Mouse (Mus musculus) small intestine, adult 2 months (tissue): ENCODE measurements around the gene Ptch2. TPM values are rescaled to one million over a fixed set of nuclear protein-coding genes. Genes with fewer than 3 reads are reported as not detected.

Experiments
- H3K27ac ChIP-seq: fragments of 200-500 bp; 2 replicates; pipeline ENCODE4 v1.5.1; 2012; ENCODE audit warnings: low read depth, low read length, control low read depth, inconsistent platforms; ENCODE audit not compliant: insufficient read depth
- H3K27me3 ChIP-seq: fragments of 200-500 bp; 2 replicates; pipeline ENCODE4 v1.6.1; 2012; ENCODE audit warnings: mild to moderate bottlenecking, moderate library complexity, low read length, inconsistent platforms; ENCODE audit not compliant: control insufficient read depth, insufficient read depth
- H3K36me3 ChIP-seq: fragments of 200-500 bp; 2 replicates; pipeline ENCODE4 v1.6.1; 2012; ENCODE audit warnings: mild to moderate bottlenecking, low read length, control low read depth, inconsistent platforms; ENCODE audit not compliant: control insufficient read depth, insufficient read depth
- H3K4me1 ChIP-seq: fragments of 200-500 bp; 2 replicates; pipeline ENCODE4 v1.6.1; 2012; ENCODE audit warnings: low read length, inconsistent platforms, mixed read lengths; ENCODE audit not compliant: control insufficient read depth, insufficient read depth, insufficient read length
- H3K4me3 ChIP-seq: fragments of 200-500 bp; 2 replicates; pipeline ENCODE4 v1.5.1; 2012; ENCODE audit warnings: low read depth, mild to moderate bottlenecking, control low read depth, inconsistent platforms, low read length, moderate library complexity
- CTCF ChIP-seq: fragments of 200-500 bp; IDR thresholded peaks from 2 replicates; pipeline ENCODE4 v1.5.1; 2012; ENCODE audit warnings: low read depth, mild to moderate bottlenecking, control low read depth, inconsistent platforms, low read length, moderate library complexity, mixed read lengths; ENCODE audit not compliant: insufficient replicate concordance, insufficient read length; ENCODE audit errors: extremely low read depth
- POLR2A ChIP-seq: fragments of 200-500 bp; IDR thresholded peaks from 2 replicates; pipeline ENCODE4 v1.6.1; 2012; ENCODE audit warnings: low read depth, mild to moderate bottlenecking, control low read depth, inconsistent platforms, low read length, moderate library complexity
- WGBS: fragments of 180-500 bp; shearing (Covaris S2); methylation state at CpG from one replicate; pipeline ENCODE4 v1.1.7; 2018; 5-methylcytosine and 5-hydroxymethylcytosine counted together
- polyA plus RNA-seq: library from polyadenylated mRNA; depleted of rRNA; stranded (reverse); fragments of >200 nt; gene quantifications from 2 replicates; pipeline ENCODE4 v1.2.3, GENCODE M21; 2012

Ptch2 gene
- polyA plus RNA-seq, 1 experiment = 3.7 TPM

- no peak overlapping the region for H3K4me3 ChIP-seq
- no peak overlapping the region for H3K27ac ChIP-seq
- TF ChIP-seq CTCF = no peak
- H3K27me3 ChIP-seq = no peaks in the 10 kb centered on the region
- peaks cover 4% of the 10 kb centered on the region; the same call in 1 of the 2 replicates for H3K36me3 ChIP-seq
- H3K4me1 ChIP-seq = no peaks in the 10 kb centered on the region
- 67% methylated on average over 4 of the region's 4 CpGs for WGBS
Observed at GRCm38 (mm10) chr4:117058512-117058911, 37.4 kb upstream of the Ptch2 start.

- no peaks in the 10 kb centered on the region for H3K27me3 ChIP-seq
- no peak overlapping the region for H3K27ac ChIP-seq
- no peak overlapping the region for H3K4me3 ChIP-seq
- peaks cover 13% of the 10 kb centered on the region for H3K36me3 ChIP-seq
- no peaks in the 10 kb centered on the region for H3K4me1 ChIP-seq
- WGBS = 92% methylated on average over 4 of the region's 4 CpGs
- TF ChIP-seq POLR2A = no peak
- no peak for TF ChIP-seq CTCF
Observed at GRCm38 (mm10) chr4:117062700-117063390, 33.0 kb upstream of the Ptch2 start.

GRCm38 (mm10) chr4:117068035-117068434 lies 27.8 kb upstream of the Ptch2 start:
- WGBS = 86% methylated on average over 7 of the region's 7 CpGs
- peaks cover 22% of the 10 kb centered on the region for H3K36me3 ChIP-seq

GRCm38 (mm10) chr4:117069647-117070046 lies 26.2 kb upstream of the Ptch2 start:
- TF ChIP-seq CTCF (no peak), POLR2A (no peak)
- Histone ChIP-seq H3K27ac (no peak overlapping the region), H3K36me3 (peaks cover 22% of the 10 kb centered on the region), H3K4me1 (no peaks in the 10 kb centered on the region), H3K27me3 (no peaks in the 10 kb centered on the region), H3K4me3 (no peak overlapping the region)
- WGBS = 90% methylated on average over 1 of the region's 1 CpGs

More at GRCm38 (mm10) chr4:117068035-117068434, 27.8 kb upstream of the Ptch2 start:
- TF ChIP-seq POLR2A = no peak
- TF ChIP-seq CTCF = no peak
- no peak overlapping the region for H3K4me3 ChIP-seq
- H3K4me1 ChIP-seq = no peaks in the 10 kb centered on the region
- no peaks in the 10 kb centered on the region for H3K27me3 ChIP-seq
- H3K27ac ChIP-seq = no peak overlapping the region

GRCm38 (mm10) chr4:117070624-117071023 lies 25.3 kb upstream of the Ptch2 start:
- Histone ChIP-seq H3K27me3 (no peaks in the 10 kb centered on the region), H3K4me1 (no peaks in the 10 kb centered on the region), H3K4me3 (no peak overlapping the region), H3K36me3 (peaks cover 17% of the 10 kb centered on the region), H3K27ac (no peak overlapping the region)
- WGBS = 83% methylated on average over 4 of the region's 4 CpGs
- no peak for TF ChIP-seq CTCF
- TF ChIP-seq POLR2A = no peak

- Histone ChIP-seq H3K4me3 (no peak overlapping the region), H3K4me1 (no peaks in the 10 kb centered on the region), H3K36me3 (peaks cover 17% of the 10 kb centered on the region), H3K27ac (no peak overlapping the region), H3K27me3 (no peaks in the 10 kb centered on the region)
- 91% methylated on average over 5 of the region's 5 CpGs for WGBS
- TF ChIP-seq CTCF (no peak), POLR2A (no peak)
Observed at GRCm38 (mm10) chr4:117071183-117071582, 24.7 kb upstream of the Ptch2 start.

GRCm38 (mm10) chr4:117087948-117088640 lies 7.8 kb upstream of the Ptch2 start:
- H3K27ac ChIP-seq = no peak overlapping the region
- no peaks in the 10 kb centered on the region for H3K27me3 ChIP-seq
- WGBS = 55% methylated on average over 7 of the region's 7 CpGs
- TF ChIP-seq POLR2A = no peak
- no peak for TF ChIP-seq CTCF
- H3K4me1 ChIP-seq = no peaks in the 10 kb centered on the region
- no peaks in the 10 kb centered on the region; the same call in none of the 2 replicates for H3K36me3 ChIP-seq
- no peak overlapping the region for H3K4me3 ChIP-seq

- Histone ChIP-seq H3K27ac (no peak overlapping the region), H3K4me3 (no peak overlapping the region), H3K4me1 (no peaks in the 10 kb centered on the region), H3K27me3 (0 out of 2 replicates have a peak, but pooled peaks cover 2% of the 10 kb centered on the region), H3K36me3 (no peaks in the 10 kb centered on the region)
- TF ChIP-seq POLR2A = no peak
- TF ChIP-seq CTCF = no peak
- 48% methylated on average over 7 of the region's 7 CpGs for WGBS
Observed at GRCm38 (mm10) chr4:117090586-117090985, 5.3 kb upstream of the Ptch2 start.
